Mouse (Mus musculus) spleen, postnatal 4 days (tissue): ENCODE results near the gene Optn.

Experiments used
- DNase-seq, 2 experiments: peaks; one replicate each; pipeline ENCODE4 v3.0.0; 2022; ENCODE audit warnings: low spot score in 2 of 2

Gene Optn

GRCm38 (mm10) chr2:4987388-4988180, 76.3 kb downstream of the Optn start:
- no peak for DNase-seq

DNA sequence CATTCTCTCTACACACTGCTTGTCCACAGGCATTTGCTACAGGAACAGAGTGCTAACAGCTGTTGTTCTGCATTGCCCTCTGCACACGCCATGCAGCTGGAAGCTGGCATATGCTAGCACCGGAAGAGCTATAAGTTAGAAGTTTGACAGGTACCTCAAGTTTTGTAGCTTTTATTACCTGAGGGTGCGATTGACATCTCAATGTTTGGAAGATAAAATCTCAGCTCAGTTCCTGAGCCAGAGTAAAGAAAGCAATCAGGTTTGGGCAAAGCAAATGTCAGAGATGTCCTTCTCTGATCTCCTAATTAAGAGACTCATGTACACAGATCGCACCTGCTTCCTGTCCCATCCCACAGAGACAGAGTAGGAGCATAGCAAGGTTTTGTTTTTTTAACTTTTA, 77.1 kb downstream of the Optn start:
- no peak for DNase-seq

DNA sequence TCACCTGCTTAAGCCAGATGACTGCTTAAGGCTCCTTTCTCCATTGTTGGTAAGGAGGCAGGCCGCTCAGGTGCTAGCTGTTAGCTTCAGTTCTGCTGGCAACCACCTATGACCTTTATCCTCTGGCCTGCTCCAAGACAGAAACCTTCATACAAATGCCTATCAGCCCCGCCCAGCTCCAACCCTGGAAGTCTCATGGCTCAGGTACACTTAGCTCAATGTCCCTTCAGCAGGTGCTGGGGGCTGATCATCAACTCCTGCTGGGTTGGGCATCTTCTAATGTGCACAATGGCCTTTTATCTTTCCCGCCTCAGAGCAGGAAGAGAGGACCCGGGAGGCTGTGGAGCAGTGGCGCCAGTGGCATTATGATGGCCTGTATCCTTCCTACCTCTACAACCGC, 78.9 kb downstream of the Optn start:
- DNase-seq, result no peak

DNA sequence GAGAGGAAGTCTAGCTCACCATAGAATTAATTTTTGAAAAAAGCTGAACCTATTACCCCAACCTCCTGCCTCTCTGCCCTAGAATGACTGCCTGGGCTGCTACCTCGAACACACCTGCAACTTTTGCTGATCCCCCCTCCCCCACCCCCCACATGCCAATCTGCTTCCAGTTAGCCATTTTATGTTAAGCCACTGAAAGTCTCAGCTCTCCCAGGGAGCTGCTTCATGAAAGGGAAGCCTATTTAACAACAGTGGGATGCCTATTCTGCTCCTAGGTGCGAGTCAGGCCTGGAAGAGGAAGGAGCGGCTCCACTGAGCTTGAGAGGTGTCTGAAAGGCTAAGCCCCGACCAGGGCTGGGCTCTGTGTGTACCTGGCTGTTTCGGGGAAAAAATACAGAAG, 79.9 kb downstream of the Optn start:
- no peak for DNase-seq

DNA sequence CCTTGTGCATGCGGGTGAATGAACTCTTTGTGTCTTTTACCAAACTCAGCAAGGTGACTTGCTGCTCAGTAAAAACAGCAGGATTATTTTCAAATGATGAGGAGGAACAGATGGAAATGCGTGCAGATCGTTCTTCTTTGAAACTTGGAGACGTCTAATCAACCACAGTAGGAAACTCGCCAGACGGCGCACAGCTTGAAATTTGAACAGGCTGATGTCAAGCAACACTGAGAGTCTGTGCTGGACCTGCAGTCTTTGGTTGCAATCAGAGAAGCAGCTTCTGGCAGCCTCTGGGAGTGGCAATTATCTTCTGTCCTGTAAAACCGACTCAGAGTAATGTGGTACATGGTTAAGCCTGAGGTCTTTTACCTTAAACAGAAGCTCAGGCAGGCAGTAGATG, 85.8 kb downstream of the Optn start:
- DNase-seq, result no peak

GRCm38 (mm10) chr2:4975807-4976206, 88.0 kb downstream of the Optn start, which contains the start of gene Ucma:
TSS of gene Ucma (plus strand) at chr2:4976122.
- no peak for DNase-seq
